Mouse (Mus musculus): ENCODE data around the gene Pnlip.

DNA sequence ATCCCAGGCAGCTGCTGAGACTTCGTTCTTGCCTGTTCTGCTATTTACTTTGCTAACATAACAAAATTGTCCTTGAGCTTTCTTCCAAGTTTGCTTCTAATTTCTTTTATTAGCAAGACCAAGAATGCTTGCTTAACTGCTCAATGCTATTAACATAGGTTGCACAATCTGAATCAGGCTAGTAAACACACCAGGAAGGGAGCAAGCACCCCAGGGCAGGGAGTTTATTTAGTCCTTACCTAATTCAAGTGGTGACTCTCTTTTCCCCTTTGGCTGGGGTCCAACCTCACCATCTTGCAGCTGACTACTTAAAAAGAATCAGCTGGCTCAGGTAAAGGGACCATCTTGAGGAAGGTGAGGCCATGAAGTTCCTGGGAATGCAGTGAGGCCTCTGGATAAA is 42.6 kb upstream of the Pnlip start:
- TF ChIP-seq CTCF (IDR thresholded peaks at IDR 0.05; ENCODE audit: extremely low read depth, insufficient read length, insufficient replicate concordance, low read depth, low read length) (no peak), POLR2A (IDR thresholded peaks at IDR 0.05; ENCODE audit: low read depth, low read length) (no peak)

All from small intestine, adult 2 months (tissue).